ENCODE assay signal across 8 mouse cellular contexts in the genomic region with DNA sequence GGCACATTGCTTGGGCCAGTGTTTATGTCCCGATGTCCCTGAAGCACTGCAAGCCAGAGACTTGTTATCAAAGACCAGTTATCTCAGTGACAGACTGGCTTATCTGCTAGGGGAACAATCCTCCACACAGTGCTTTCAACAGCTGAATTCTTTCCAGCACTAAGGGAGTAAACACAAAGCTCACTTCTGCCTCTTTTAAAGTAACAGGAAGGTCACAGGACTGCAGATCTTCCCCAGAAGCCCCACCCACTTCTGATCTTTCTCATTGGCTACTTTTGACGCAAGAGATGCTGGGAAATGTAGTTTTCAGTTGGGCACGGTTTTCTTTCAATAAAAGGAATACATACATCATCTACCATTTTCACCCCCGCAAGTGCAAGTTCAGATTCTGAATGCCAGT.
DNase-seq lines count a peak whose midpoint lies in the region; ATAC-seq and TF ChIP-seq lines count a peak whose summit lies in the region.

No protein-coding gene starts in this region.

- H3K4me3 ChIP-seq in limb, embryonic 11.5 days (ENCODE audit: low read depth, low read length), result no peak overlapping the region
- H3K4me3 ChIP-seq in limb, embryonic 10.5 days, result no peak overlapping the region
- peak overlapping the region; percentile 14; the same call in 1 of the 2 replicates for H3K4me3 ChIP-seq in forebrain, embryonic 10.5 days
- no peak overlapping the region for H3K4me3 ChIP-seq in limb, embryonic 14.5 days (replicated peaks; ENCODE audit: low read length)

- no peak overlapping the region for H3K27ac ChIP-seq in limb, embryonic 11.5 days (replicated peaks; ENCODE audit: low read depth, low read length)
- no peak overlapping the region for H3K27ac ChIP-seq in limb, embryonic 10.5 days
- peak overlapping the region; percentile 67 for H3K27ac ChIP-seq in forebrain, embryonic 10.5 days
- no peak overlapping the region for H3K27ac ChIP-seq in limb, embryonic 14.5 days (replicated peaks; ENCODE audit: low read depth, low read length)

- no peak overlapping the region for H3K9ac ChIP-seq in limb, embryonic 11.5 days (ENCODE audit: low read length)
- no peak overlapping the region for H3K9ac ChIP-seq in limb, embryonic 14.5 days (ENCODE audit: low read depth, low read length, severe bottlenecking)

- no peaks in the 10 kb centered on the region for H3K27me3 ChIP-seq in limb, embryonic 11.5 days (ENCODE audit: control insufficient read depth, insufficient read depth, low read length)
- no peaks in the 10 kb centered on the region for H3K27me3 ChIP-seq in limb, embryonic 10.5 days (ENCODE audit: low read depth, poor library complexity, severe bottlenecking)
- no peaks in the 10 kb centered on the region for H3K27me3 ChIP-seq in forebrain, embryonic 10.5 days (ENCODE audit: poor library complexity, severe bottlenecking)
- no peaks in the 10 kb centered on the region for H3K27me3 ChIP-seq in limb, embryonic 14.5 days (ENCODE audit: control insufficient read depth, insufficient read depth, low read length)

- H3K4me2 ChIP-seq in limb, embryonic 11.5 days (ENCODE audit: low read depth, severe bottlenecking), result peak overlapping the region; percentile 17; the same call in 1 of the 2 replicates
- H3K4me2 ChIP-seq in limb, embryonic 14.5 days (replicated peaks; ENCODE audit: low read depth, low read length, severe bottlenecking), result 0 out of 2 replicates have a peak overlapping the region, but pooled peaks have one; percentile 24

- H3K4me1 ChIP-seq in limb, embryonic 11.5 days (ENCODE audit: control insufficient read depth, insufficient read depth, low read length), result no peaks in the 10 kb centered on the region
- no peaks in the 10 kb centered on the region for H3K4me1 ChIP-seq in limb, embryonic 10.5 days
- H3K4me1 ChIP-seq in forebrain, embryonic 10.5 days, result peaks cover 3% of the 10 kb centered on the region; the same call in 1 of the 2 replicates
- no peaks in the 10 kb centered on the region for H3K4me1 ChIP-seq in limb, embryonic 14.5 days (ENCODE audit: control insufficient read depth, insufficient read depth, low read length)

- no peaks in the 10 kb centered on the region for H3K36me3 ChIP-seq in limb, embryonic 11.5 days (ENCODE audit: control insufficient read depth, insufficient read depth, low read length)
- H3K36me3 ChIP-seq in limb, embryonic 10.5 days, result peaks cover 10% of the 10 kb centered on the region
- peaks cover 14% of the 10 kb centered on the region for H3K36me3 ChIP-seq in forebrain, embryonic 10.5 days (replicated peaks)
- H3K36me3 ChIP-seq in limb, embryonic 14.5 days (ENCODE audit: control insufficient read depth, insufficient read depth, low read length), result peaks cover 10% of the 10 kb centered on the region; the same call in 1 of the 2 replicates

- H3K9me3 ChIP-seq in limb, embryonic 11.5 days (ENCODE audit: control insufficient read depth, low read length), result no peaks in the 10 kb centered on the region
- H3K9me3 ChIP-seq in limb, embryonic 10.5 days (replicated peaks), result no peaks in the 10 kb centered on the region
- no peaks in the 10 kb centered on the region for H3K9me3 ChIP-seq in forebrain, embryonic 10.5 days
- H3K9me3 ChIP-seq in limb, embryonic 14.5 days (ENCODE audit: control insufficient read depth, low read length), result no peaks in the 10 kb centered on the region

- DNase-seq in limb, embryonic 11.5 days (ENCODE audit: low spot score), result peak; percentile 32
- DNase-seq in limb, embryonic 10.5 days (ENCODE audit: low spot score), result no peak
- peak; percentile 32 for DNase-seq in T-cell, adult 2 months (ENCODE audit: low spot score)
- DNase-seq in forebrain, embryonic 10.5 days (ENCODE audit: extremely low spot score, low spot score), result no peak
- DNase-seq in heart, postnatal 36 days, result peak; percentile 42 to 53
- peak; percentile 71 for DNase-seq in limb, embryonic 14.5 days (ENCODE audit: low spot score)
- DNase-seq in monocyte, adult 2 months (ENCODE audit: low read depth in 1 of 2, low spot score in 2 of 2), result peak; percentile 4 to 7
- DNase-seq in cerebellum, adult 11-12 months, result no peak

- no peak for ATAC-seq in limb, embryonic 11.5 days (ENCODE audit: insufficient number of reproducible peaks, low FRiP score, low TSS enrichment, low read depth)
- peak; percentile 77 for ATAC-seq in limb, embryonic 14.5 days (ENCODE audit: low FRiP score, low read depth)

- TF ChIP-seq POLR2A in limb, embryonic 14.5 days (IDR thresholded peaks at IDR 0.05; ENCODE audit: borderline replicate concordance, extremely low read depth, insufficient read depth, insufficient read length), result no peak

- intact Hi-C loops in heart, postnatal 36 days (cut with DNase I), result loop anchor here (5.0 kb wide), 1 partner anchor 74 kb away; no protein-coding TSS in a partner anchor

- WGBS in limb, embryonic 11.5 days, result 29% methylated on average over 4 of the region's 4 CpGs
- 30% methylated on average over 4 of the region's 4 CpGs for WGBS in limb, embryonic 10.5 days
- 37% methylated on average over 4 of the region's 4 CpGs for WGBS in forebrain, embryonic 10.5 days
- 33% methylated on average over 4 of the region's 4 CpGs for WGBS in limb, embryonic 14.5 days

Comparison
In these comparisons a context has a peak if more than half of its experiments do, and no peak if none do; other contexts are left out.
1. DNase-seq: peak in limb, embryonic 11.5 days (single experiment), T-cell, adult 2 months (single experiment), heart, postnatal 36 days (2 of 2), limb, embryonic 14.5 days (single experiment) and monocyte, adult 2 months (2 of 2); none in limb, embryonic 10.5 days (single experiment), forebrain, embryonic 10.5 days (single experiment) and cerebellum, adult 11-12 months (single experiment).